Mouse (Mus musculus): ENCODE measurements at regions not wholly inside any gene's neighbourhood (a gene's known extent, or its start where the extent isn't known, plus 50 kb on each side); places are given as distances from the start of the nearest gene placed in this dataset.

GRCm38 (mm10) chr1:89207306-89207705 is 137.1 kb downstream of the Sh3bp4 start:
- DNase-seq (ENCODE audit: low spot score), result no peak

GRCm38 (mm10) chr1:89211116-89211515 is 140.9 kb downstream of the Sh3bp4 start:
- DNase-seq (ENCODE audit: low spot score), result no peak

- no peak for DNase-seq (ENCODE audit: low spot score)
Measured at GRCm38 (mm10) chr1:89228426-89228825, 158.2 kb downstream of the Sh3bp4 start.

GRCm38 (mm10) chr1:89231756-89232155 is 161.5 kb downstream of the Sh3bp4 start:
- no peak for DNase-seq (ENCODE audit: low spot score)

GRCm38 (mm10) chr1:89232391-89232790 is 162.2 kb downstream of the Sh3bp4 start:
- no peak for DNase-seq (ENCODE audit: low spot score)

- no peak for DNase-seq (ENCODE audit: low spot score)
Measured at GRCm38 (mm10) chr1:89234895-89235294, 164.7 kb downstream of the Sh3bp4 start.

GRCm38 (mm10) chr1:89235296-89235695 is 165.1 kb downstream of the Sh3bp4 start:
- DNase-seq (ENCODE audit: low spot score), result no peak

- DNase-seq (ENCODE audit: low spot score), result no peak
Measured at GRCm38 (mm10) chr1:89237696-89238095, 167.5 kb downstream of the Sh3bp4 start.

- DNase-seq (ENCODE audit: low spot score), result no peak
Measured at GRCm38 (mm10) chr1:89244598-89244997, 174.4 kb downstream of the Sh3bp4 start.

GRCm38 (mm10) chr1:89245202-89246003 is 175.2 kb downstream of the Sh3bp4 start:
- no peak for DNase-seq (ENCODE audit: low spot score)

- no peak for DNase-seq (ENCODE audit: low spot score)
Measured at GRCm38 (mm10) chr1:89251753-89252152, 181.5 kb downstream of the Sh3bp4 start.

- no peak for DNase-seq (ENCODE audit: low spot score)
Measured at GRCm38 (mm10) chr1:89252528-89252927, 182.3 kb downstream of the Sh3bp4 start.

- no peak for DNase-seq (ENCODE audit: low spot score)
Measured at GRCm38 (mm10) chr1:89257945-89258344, 187.7 kb downstream of the Sh3bp4 start.

- no peak for DNase-seq (ENCODE audit: low spot score)
Measured at GRCm38 (mm10) chr1:89265771-89266170, 188.8 kb upstream of the Agap1 start.

GRCm38 (mm10) chr1:89268806-89269205 is 185.8 kb upstream of the Agap1 start:
- DNase-seq (ENCODE audit: low spot score), result no peak

GRCm38 (mm10) chr1:89271743-89272142 is 182.9 kb upstream of the Agap1 start:
- DNase-seq (ENCODE audit: low spot score), result no peak

- no peak for DNase-seq (ENCODE audit: low spot score)
Measured at GRCm38 (mm10) chr1:89273021-89273420, 181.6 kb upstream of the Agap1 start.

GRCm38 (mm10) chr1:89273786-89274362 is 180.7 kb upstream of the Agap1 start:
- no peak for DNase-seq (ENCODE audit: low spot score)

- DNase-seq (ENCODE audit: low spot score), result no peak
Measured at GRCm38 (mm10) chr1:89279382-89279781, 175.2 kb upstream of the Agap1 start.

- no peak for DNase-seq (ENCODE audit: low spot score)
Measured at GRCm38 (mm10) chr1:89281107-89281655, 173.4 kb upstream of the Agap1 start.

- DNase-seq (ENCODE audit: low spot score), result no peak
Measured at GRCm38 (mm10) chr1:89285041-89285440, 169.6 kb upstream of the Agap1 start.

- no peak for DNase-seq (ENCODE audit: low spot score)
Measured at GRCm38 (mm10) chr1:89287136-89287795, 167.3 kb upstream of the Agap1 start.

GRCm38 (mm10) chr1:89288001-89288400 is 166.6 kb upstream of the Agap1 start:
- no peak for DNase-seq (ENCODE audit: low spot score)
